ENCODE assay signal across 16 mouse cellular contexts in genomic region chr9:40292475-40292874, GRCm38 (mm10).
"Had no signal": no experiment of that assay in that cellular context is flagged by ENCODE, and none has a peak within 500 bp of the region (broad histone marks: within the 10 kb centered on the region; RNA-seq: fewer than 3 reads in every experiment).

No protein-coding gene starts in this region.

- H3K27ac ChIP-seq: neural tube, embryonic 12.5 days; neural tube, embryonic 13.5 days; neural tube, embryonic 15.5 days; stomach, embryonic 15.5 days; stomach, postnatal 0 days had no signal

- H3K4me3 ChIP-seq: neural tube, embryonic 12.5 days; neural tube, embryonic 13.5 days; neural tube, embryonic 15.5 days; stomach, embryonic 15.5 days had no signal

- H3K27me3 ChIP-seq: neural tube, embryonic 12.5 days; neural tube, embryonic 13.5 days; neural tube, embryonic 15.5 days; stomach, embryonic 15.5 days had no signal

- DNase-seq: right cerebral cortex, adult 18-20 months; right cerebral cortex, postnatal 14 days; right cerebral cortex, postnatal 25 days; right cerebral cortex, postnatal 4 days; spleen, adult 18-20 months; thymus, adult 18-20 months; thymus, adult 2 months; thymus, postnatal 14 days; thymus, postnatal 25 days; thymus, postnatal 36 days; thymus, postnatal 4 days had no signal

- H3K9ac ChIP-seq: neural tube, embryonic 12.5 days; neural tube, embryonic 13.5 days; neural tube, embryonic 15.5 days; stomach, embryonic 15.5 days had no signal

- H3K9me3 ChIP-seq: neural tube, embryonic 12.5 days; neural tube, embryonic 13.5 days; neural tube, embryonic 15.5 days; stomach, embryonic 15.5 days had no signal

- H3K4me2 ChIP-seq: neural tube, embryonic 12.5 days; neural tube, embryonic 13.5 days; neural tube, embryonic 15.5 days; stomach, embryonic 15.5 days had no signal

- H3K4me1 ChIP-seq: neural tube, embryonic 12.5 days; neural tube, embryonic 13.5 days; neural tube, embryonic 15.5 days; stomach, embryonic 15.5 days had no signal

- H3K36me3 ChIP-seq: stomach, embryonic 15.5 days had no signal
